Mouse (Mus musculus) stomach, postnatal 0 days (tissue): ENCODE data around the gene Tmem102.

Source experiments
- CTCF ChIP-seq: IDR thresholded peaks from 2 replicates; pipeline ENCODE4 v1.5.1; 2016; ENCODE audit warnings: antibody characterized with exemption, low read depth, mild to moderate bottlenecking, moderate library complexity
- EP300 ChIP-seq: optimal IDR thresholded peaks from 2 replicates; pipeline ENCODE3; 2016; ENCODE audit warnings: antibody characterized with exemption

- no peak for TF ChIP-seq CTCF
- no peak for TF ChIP-seq EP300
Measured at GRCm38 (mm10) chr11:69850754-69851153, 45.3 kb upstream of the Tmem102 start.
